Comparison of ENCODE assay signal across 7 mouse cellular contexts in genomic region chr10:77623069-77623492, GRCm38 (mm10). TPM values are rescaled to one million over a fixed set of nuclear protein-coding genes. Genes with fewer than 3 reads are reported as not detected.
DNase-seq lines count a peak whose midpoint lies in the region; ATAC-seq and TF ChIP-seq lines count a peak whose summit lies in the region.

No protein-coding gene starts in this region.

- peaks cover 12 to 48% of the 10 kb centered on the region in 2 experiments for H3K4me1 ChIP-seq in CH12.LX (ENCODE audit: control insufficient read depth in 1 of 2, insufficient read depth in 2 of 2)
- no peaks in the 10 kb centered on the region for H3K4me1 ChIP-seq in embryonic facial prominence, embryonic 11.5 days (ENCODE audit: control insufficient read depth, insufficient read depth, low read length)
- peaks cover 43% of the 10 kb centered on the region for H3K4me1 ChIP-seq in heart, embryonic 12.5 days (replicated peaks)

- H3K79me2 ChIP-seq in CH12.LX (replicated peaks; ENCODE audit: control insufficient read depth, extremely low read depth, insufficient read depth, poor library complexity, severe bottlenecking) = peaks cover 52% of the 10 kb centered on the region

- TF ChIP-seq POLR2A in CH12.LX (IDR thresholded peaks at IDR 0.05; ENCODE audit: low read depth, low read length) = no peak

- H3K9me3 ChIP-seq in CH12.LX (replicated peaks; ENCODE audit: low read length) = no peaks in the 10 kb centered on the region
- H3K9me3 ChIP-seq in embryonic facial prominence, embryonic 11.5 days (replicated peaks; ENCODE audit: control insufficient read depth, low read length) = no peaks in the 10 kb centered on the region
- no peaks in the 10 kb centered on the region for H3K9me3 ChIP-seq in heart, embryonic 12.5 days (replicated peaks)

- H3K27ac ChIP-seq in CH12.LX (ENCODE audit: insufficient read depth, low read depth) = no peak overlapping the region
- no peak overlapping the region for H3K27ac ChIP-seq in embryonic facial prominence, embryonic 11.5 days (replicated peaks; ENCODE audit: low read depth, low read length)
- H3K27ac ChIP-seq in heart, embryonic 12.5 days (ENCODE audit: poor library complexity, severe bottlenecking) = peak overlapping the region; percentile 82

- no peak for TF ChIP-seq RAD21 in CH12.LX (IDR thresholded peaks at IDR 0.05; ENCODE audit: low read depth, low read length)

- H3K9ac ChIP-seq in CH12.LX (ENCODE audit: insufficient read depth, low read depth) = peak overlapping the region; percentile 98
- peak overlapping the region; percentile 96 for H3K9ac ChIP-seq in embryonic facial prominence, embryonic 11.5 days (replicated peaks; ENCODE audit: low read length)
- H3K9ac ChIP-seq in heart, embryonic 12.5 days = peak overlapping the region; percentile 97

- H3K27me3 ChIP-seq in CH12.LX (replicated peaks) = no peaks in the 10 kb centered on the region
- H3K27me3 ChIP-seq in embryonic facial prominence, embryonic 11.5 days (ENCODE audit: control insufficient read depth, insufficient read depth, low read length) = no peaks in the 10 kb centered on the region
- H3K27me3 ChIP-seq in heart, embryonic 12.5 days (replicated peaks) = no peaks in the 10 kb centered on the region

- TF ChIP-seq CTCF in CH12.LX (conservative IDR thresholded peaks at IDR 0.05 in 1 of 2, IDR thresholded peaks at IDR 0.05 in 1 of 2; ENCODE audit: low read depth in 2 of 2, low read length in 2 of 2) = 0 out of 4 replicates have a peak, but pooled peaks of 1 of the 2 experiments have one; percentile 1

- peak overlapping the region; percentile 94 for H3K4me2 ChIP-seq in CH12.LX (ENCODE audit: insufficient read depth, low read depth, poor library complexity, severe bottlenecking)
- peak overlapping the region; percentile 76 for H3K4me2 ChIP-seq in embryonic facial prominence, embryonic 11.5 days (ENCODE audit: low read depth, low read length)
- peak overlapping the region; percentile 76 for H3K4me2 ChIP-seq in heart, embryonic 12.5 days

- peaks cover 14 to 49% of the 10 kb centered on the region in 2 experiments for H3K36me3 ChIP-seq in CH12.LX (replicated peaks in 1 of 2; ENCODE audit: control insufficient read depth in 1 of 2, insufficient read depth in 1 of 2, low read length in 1 of 2)
- H3K36me3 ChIP-seq in embryonic facial prominence, embryonic 11.5 days (replicated peaks; ENCODE audit: control insufficient read depth, insufficient read depth, low read depth, low read length) = no peaks in the 10 kb centered on the region
- peaks cover 5% of the 10 kb centered on the region for H3K36me3 ChIP-seq in heart, embryonic 12.5 days

- in situ Hi-C loops in CH12.LX (cut with MboI; ENCODE audit: low pct_ligation_motif_present, low pct_unique_long_range_greater_than_20kb, low sequenced_read_pairs) = loop anchor here (10.0 kb wide), 1 partner anchor 108 kb away; the partner anchor contains the start of gene Fam207a

- H3K4me3 ChIP-seq in CH12.LX (replicated peaks in 1 of 3; ENCODE audit: low read depth in 2 of 3, low read length in 2 of 3, poor library complexity in 1 of 3) = peak overlapping the region; percentile 75 to 99 (median 97)
- H3K4me3 ChIP-seq in embryonic facial prominence, embryonic 11.5 days (ENCODE audit: low read depth, low read length) = peak overlapping the region; percentile 99
- H3K4me3 ChIP-seq in heart, embryonic 12.5 days = peak overlapping the region; percentile 88

- no peak for TF ChIP-seq EP300 in CH12.LX (IDR thresholded peaks at IDR 0.05; ENCODE audit: low read length)

- WGBS in embryonic facial prominence, embryonic 11.5 days = 15% methylated on average over 8 of the region's 8 CpGs
- WGBS in heart, embryonic 12.5 days = 15% methylated on average over 8 of the region's 8 CpGs

- ATAC-seq in embryonic facial prominence, embryonic 11.5 days (replicated peaks; ENCODE audit: insufficient number of reproducible peaks, low FRiP score, low TSS enrichment, low read depth) = no peak; the same call in 1 of the 2 replicates
- ATAC-seq in heart, embryonic 12.5 days (ENCODE audit: insufficient number of reproducible peaks, low FRiP score) = no peak
- ATAC-seq in megakaryocyte progenitor cell, adult 5-6 weeks (replicated peaks; ENCODE audit: poor library complexity) = peak; percentile 12

- DNase-seq in 416B (ENCODE audit: low read depth) (peak; percentile 52), CH12.LX (ENCODE audit: extremely low read depth) (peak; percentile 53)
- peak; percentile 30 for DNase-seq in embryonic facial prominence, embryonic 11.5 days (ENCODE audit: low spot score)
- DNase-seq in layer of hippocampus, postnatal 14 days (ENCODE audit: low spot score in 2 of 2) = peak; percentile 48 to 63
- DNase-seq in T-cell, adult 2 months (ENCODE audit: low spot score) = no peak

- dilution Hi-C loops in CH12.LX (cut with MboI; ENCODE audit: extremely low pct_ligation_motif_present, extremely low pct_unique_long_range_greater_than_20kb, low sequenced_read_pairs) = no loop called here

TF ChIP-seq in CH12.LX, 34 proteins besides CTCF, POLR2A, EP300 and RAD21:
- TF ChIP-seq ETS1 (conservative IDR thresholded peaks at IDR 0.05; ENCODE audit: low read depth, low read length) (0 out of 2 replicates have a peak, but pooled peaks have one; percentile 12), MYC (IDR thresholded peaks at IDR 0.05; ENCODE audit: low read depth, low read length) (peak; percentile 58; the same call in 1 of the 2 replicates), SIN3A (IDR thresholded peaks at IDR 0.05; ENCODE audit: low read length) (peak; percentile 63; the same call in 1 of the 2 replicates), MXI1 (IDR thresholded peaks at IDR 0.05; ENCODE audit: low read depth, low read length) (peak; percentile 83), MAX (IDR thresholded peaks at IDR 0.05; ENCODE audit: low read length) (no peak; the same call in 1 of the 2 replicates), JUN (IDR thresholded peaks at IDR 0.05; ENCODE audit: insufficient read depth, low read depth, low read length) (peak; percentile 10; the same call in 1 of the 2 replicates)

RNA-seq across cellular contexts. Expression of gene Ube2g2, which starts 1.0 kb away (rescaled TPM):
- total RNA-seq in CH12.LX (2012; rRNA removed) = 28.7 and 41.2 TPM in 2 replicates
- total RNA-seq in CH12.LX (2014; rRNA removed) = 32.6 and 40.8 TPM in 2 replicates
- 59.4 and 72.2 TPM in 2 replicates for polyA plus RNA-seq in CH12.LX (2012; ENCODE audit: insufficient read length, low read depth)
- 41.2 and 44.1 TPM in 2 replicates for polyA plus RNA-seq in embryonic facial prominence, embryonic 11.5 days (2014; fragmentation: Nextera tagmentation; extraction: Ambion mirVana)
- polyA plus RNA-seq in heart, embryonic 12.5 days (2016; fragmentation: Nextera tagmentation; extraction: Ambion mirVana) = 69.5 and 72.8 TPM in 2 replicates
- 10 to 100 TPM; 63.9 to 69.0 TPM for total RNA-seq in layer of hippocampus, postnatal 14 days (2021)
- total RNA-seq in megakaryocyte progenitor cell, adult 5-6 weeks (2015) = 22.8 and 25.1 TPM in 2 replicates
- 30.4 and 34.2 TPM in 2 replicates for total RNA-seq in megakaryocyte progenitor cell, adult 5-6 weeks (2017)

RNA-seq across cellular contexts. Expression of gene Gm49325, which starts 17.1 kb away (rescaled TPM):
- total RNA-seq in CH12.LX (2012; rRNA removed) (0.55 TPM in 1 of 2 replicates, not detected in the other), CH12.LX (2014; rRNA removed) (1.1 TPM in 1 of 2 replicates, not detected in the other)
- polyA plus RNA-seq in CH12.LX (2012; ENCODE audit: insufficient read length, low read depth) = 26.9 and 54.0 TPM in 2 replicates
- polyA plus RNA-seq in embryonic facial prominence, embryonic 11.5 days (2014; fragmentation: Nextera tagmentation; extraction: Ambion mirVana) = 1.6 TPM in 1 of 2 replicates, not detected in the other
- polyA plus RNA-seq in heart, embryonic 12.5 days (2016; fragmentation: Nextera tagmentation; extraction: Ambion mirVana) = 14.5 TPM in 1 of 2 replicates, not detected in the other
- total RNA-seq in layer of hippocampus, postnatal 14 days (2021) = 10 to 100 TPM; 12.6 to 19.9 TPM
- not detected in 2 replicates for total RNA-seq in megakaryocyte progenitor cell, adult 5-6 weeks (2015)
- total RNA-seq in megakaryocyte progenitor cell, adult 5-6 weeks (2017) = 1.1 TPM in 1 of 2 replicates, not detected in the other

RNA-seq across cellular contexts. Expression of gene Sumo3, which starts 17.2 kb away (rescaled TPM):
- total RNA-seq in CH12.LX (2012; rRNA removed) = 54.4 and 57.2 TPM in 2 replicates
- 81.2 TPM in 2 replicates for total RNA-seq in CH12.LX (2014; rRNA removed)
- 87.9 and 130 TPM in 2 replicates for polyA plus RNA-seq in CH12.LX (2012; ENCODE audit: insufficient read length, low read depth)
- polyA plus RNA-seq in embryonic facial prominence, embryonic 11.5 days (2014; fragmentation: Nextera tagmentation; extraction: Ambion mirVana) = 382 and 410 TPM in 2 replicates
- 177 and 184 TPM in 2 replicates for polyA plus RNA-seq in heart, embryonic 12.5 days (2016; fragmentation: Nextera tagmentation; extraction: Ambion mirVana)
- total RNA-seq in layer of hippocampus, postnatal 14 days (2021) = 100 to 1,000 TPM; 116 to 134 TPM
- total RNA-seq in megakaryocyte progenitor cell, adult 5-6 weeks (2015) = 34.5 and 38.8 TPM in 2 replicates
- 187 and 212 TPM in 2 replicates for total RNA-seq in megakaryocyte progenitor cell, adult 5-6 weeks (2017)

RNA-seq across cellular contexts. Expression of gene Pttg1ip, which starts 41.6 kb away (rescaled TPM):
- 20.7 and 21.7 TPM in 2 replicates for total RNA-seq in CH12.LX (2012; rRNA removed)
- 24.2 and 25.3 TPM in 2 replicates for total RNA-seq in CH12.LX (2014; rRNA removed)
- polyA plus RNA-seq in CH12.LX (2012; ENCODE audit: insufficient read length, low read depth) = 18.9 and 20.3 TPM in 2 replicates
- polyA plus RNA-seq in embryonic facial prominence, embryonic 11.5 days (2014; fragmentation: Nextera tagmentation; extraction: Ambion mirVana) = 89.2 and 95.6 TPM in 2 replicates
- 103 and 104 TPM in 2 replicates for polyA plus RNA-seq in heart, embryonic 12.5 days (2016; fragmentation: Nextera tagmentation; extraction: Ambion mirVana)
- total RNA-seq in layer of hippocampus, postnatal 14 days (2021) = 10 to 100 TPM; 77.4 to 79.9 TPM
- 54.1 and 60.0 TPM in 2 replicates for total RNA-seq in megakaryocyte progenitor cell, adult 5-6 weeks (2015)
- total RNA-seq in megakaryocyte progenitor cell, adult 5-6 weeks (2017) = 31.8 and 37.6 TPM in 2 replicates

Comparison
In these comparisons a context has a peak if more than half of its experiments do, and no peak if none do; other contexts are left out.
1. RNA of gene Gm49325, which starts 17.1 kb away (total RNA-seq): 12.6 to 19.9 TPM in layer of hippocampus, postnatal 14 days; 0.55 to 1.1 TPM in CH12.LX and 1.1 TPM in megakaryocyte progenitor cell, adult 5-6 weeks; every median in the first group is over 4 times any median in the second.
2. Peak in every context shown above with its lines, with median percentiles within 50 percentile points of each other: H3K4me2 ChIP-seq, H3K4me3 ChIP-seq and H3K9ac ChIP-seq.